Mouse (Mus musculus) midbrain, embryonic 10.5 days (tissue): ENCODE results near the gene Aim2. TPM values are rescaled to one million over a fixed set of nuclear protein-coding genes. Genes with fewer than 3 reads are reported as not detected.
A peak's percentile ranks its signal among the peaks of the same experiment; 100 is the strongest.

ENCODE experiments used
- DNase-seq: peaks from one replicate; pipeline ENCODE4 v3.0.0-alpha.2; 2017; ENCODE audit warnings: low spot score
- H3K27ac ChIP-seq: fragments of 300-500 bp; sonication (generic); replicated peaks from 2 replicates; pipeline ENCODE4 v1.5.1; 2016; ENCODE audit warnings: mild to moderate bottlenecking
- H3K27me3 ChIP-seq: fragments of 300-500 bp; sonication (generic); 2 replicates; pipeline ENCODE4 v1.6.1; 2016; ENCODE audit warnings: low read depth, mild to moderate bottlenecking; ENCODE audit not compliant: poor library complexity, severe bottlenecking
- H3K36me3 ChIP-seq: fragments of 300-500 bp; sonication (generic); 2 replicates; pipeline ENCODE4 v1.6.1; 2016; ENCODE audit warnings: mild to moderate bottlenecking, moderate library complexity
- H3K4me1 ChIP-seq: fragments of 300-500 bp; sonication (generic); 2 replicates; pipeline ENCODE4 v1.6.1; 2016
- H3K4me3 ChIP-seq: fragments of 300-500 bp; sonication (generic); 2 replicates; pipeline ENCODE4 v1.5.1; 2016; ENCODE audit warnings: mild to moderate bottlenecking, moderate library complexity
- H3K9me3 ChIP-seq: fragments of 300-500 bp; sonication (generic); replicated peaks from 2 replicates; pipeline ENCODE4 v1.6.1; 2016; ENCODE audit warnings: mild to moderate bottlenecking
- WGBS: fragments of 180-500 bp; shearing (Covaris S2); methylation state at CpG from one replicate; pipeline ENCODE4 v1.1.7; 2016; 5-methylcytosine and 5-hydroxymethylcytosine counted together
- polyA plus RNA-seq: library from polyadenylated mRNA; unstranded; fragments of >200 nt; fragmentation: Nextera tagmentation; extraction: Ambion mirVana; gene quantifications from 2 replicates; pipeline ENCODE4 v1.2.1, GENCODE M21; 2016

Gene Aim2
- polyA plus RNA-seq, 1 experiment from 2014 or later, result 6.7 TPM

DNA sequence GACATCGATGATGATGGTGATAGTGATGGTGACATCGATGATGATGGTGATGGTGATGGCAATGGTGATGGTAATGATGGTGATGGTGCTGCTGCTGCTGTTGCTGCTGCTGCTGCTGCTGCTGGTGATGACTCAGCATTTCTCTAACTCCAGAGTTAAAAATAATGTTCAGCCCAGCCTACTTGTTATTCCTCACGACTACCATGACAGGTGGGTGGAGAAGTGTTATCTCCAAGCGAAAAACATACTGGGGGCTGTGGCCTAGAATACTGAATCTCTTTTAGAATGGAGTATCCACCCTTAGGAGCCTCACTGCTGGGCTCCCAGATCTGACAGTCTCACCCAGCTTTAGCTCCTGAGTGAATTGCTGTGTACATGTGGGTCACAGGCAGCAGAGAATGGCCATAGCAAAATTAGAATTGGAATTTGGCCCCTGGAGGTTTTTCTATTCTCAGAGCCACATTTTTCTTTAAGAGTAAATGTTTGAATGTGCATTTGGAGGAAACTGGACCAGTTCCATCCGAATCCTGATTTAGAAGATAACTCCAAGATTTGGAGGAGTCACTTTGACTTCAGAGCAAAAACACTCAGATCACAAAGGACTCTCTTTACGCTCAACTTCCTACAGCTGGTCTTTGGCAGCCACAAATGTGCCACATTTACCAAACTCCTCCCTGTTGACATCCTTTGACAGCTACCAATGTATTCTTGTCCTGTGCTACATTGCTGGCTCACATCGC is 4.6 kb downstream of the Aim2 start:
- no peak overlapping the region for H3K27ac ChIP-seq
- H3K4me1 ChIP-seq, result peaks cover 39% of the 10 kb centered on the region
- DNase-seq, result no peak
- 86% methylated on average over 7 of the region's 7 CpGs for WGBS
- no peak overlapping the region for H3K4me3 ChIP-seq
- no peaks in the 10 kb centered on the region for H3K27me3 ChIP-seq
- no peaks in the 10 kb centered on the region for H3K9me3 ChIP-seq
- H3K36me3 ChIP-seq, result peaks cover 26% of the 10 kb centered on the region

DNA sequence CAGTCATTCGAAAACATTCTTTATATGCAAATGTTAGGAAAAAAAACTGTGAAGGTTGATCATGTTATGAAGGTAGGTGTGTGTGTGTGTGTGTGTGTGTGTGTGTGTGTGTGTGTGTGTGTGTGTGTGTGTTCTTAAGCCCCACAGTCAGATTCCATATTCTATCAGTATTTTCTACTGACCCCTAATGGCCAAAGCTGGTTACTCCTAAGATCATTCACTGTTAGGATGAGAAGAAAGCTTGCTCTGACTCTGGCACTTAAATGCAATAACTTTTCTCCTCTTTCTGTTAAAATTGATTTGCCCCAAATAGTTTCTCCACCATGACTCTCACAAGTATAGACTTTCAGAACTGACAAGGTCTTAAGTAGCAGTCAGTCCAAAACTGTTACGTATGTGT is 6.0 kb downstream of the Aim2 start:
- Histone ChIP-seq H3K4me3 (no peak overlapping the region), H3K27me3 (no peaks in the 10 kb centered on the region), H3K36me3 (peaks cover 26% of the 10 kb centered on the region), H3K27ac (no peak overlapping the region), H3K4me1 (peaks cover 25% of the 10 kb centered on the region), H3K9me3 (no peaks in the 10 kb centered on the region)
- no peak for DNase-seq
- WGBS, result 84% methylated on average over 2 of the region's 2 CpGs

DNA sequence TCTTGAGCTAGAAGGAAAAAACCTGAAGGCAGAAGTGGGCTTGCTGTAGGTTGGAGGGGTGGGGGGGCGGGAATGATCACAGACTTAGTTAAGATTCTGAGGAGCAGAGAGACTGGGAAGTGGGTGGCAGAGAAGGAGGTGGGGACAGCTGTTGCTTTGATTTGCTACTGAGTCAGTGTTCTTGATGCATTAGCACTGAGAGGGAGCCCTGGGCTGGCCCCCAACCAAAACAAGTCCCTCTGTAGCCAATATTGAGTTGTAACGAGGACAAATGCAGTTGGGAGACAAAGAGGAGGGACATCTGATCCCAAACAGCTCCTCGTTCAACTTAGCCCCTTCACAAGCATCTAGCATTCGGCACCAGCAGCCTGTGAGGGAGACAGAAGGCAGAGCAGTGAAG is 7.1 kb downstream of the Aim2 start:
- Histone ChIP-seq H3K27me3 (no peaks in the 10 kb centered on the region), H3K27ac (no peak overlapping the region), H3K4me3 (no peak overlapping the region), H3K36me3 (peaks cover 22% of the 10 kb centered on the region), H3K9me3 (no peaks in the 10 kb centered on the region), H3K4me1 (peaks cover 21% of the 10 kb centered on the region)
- DNase-seq, result no peak
- WGBS, result 54% methylated on average over 4 of the region's 4 CpGs

DNA sequence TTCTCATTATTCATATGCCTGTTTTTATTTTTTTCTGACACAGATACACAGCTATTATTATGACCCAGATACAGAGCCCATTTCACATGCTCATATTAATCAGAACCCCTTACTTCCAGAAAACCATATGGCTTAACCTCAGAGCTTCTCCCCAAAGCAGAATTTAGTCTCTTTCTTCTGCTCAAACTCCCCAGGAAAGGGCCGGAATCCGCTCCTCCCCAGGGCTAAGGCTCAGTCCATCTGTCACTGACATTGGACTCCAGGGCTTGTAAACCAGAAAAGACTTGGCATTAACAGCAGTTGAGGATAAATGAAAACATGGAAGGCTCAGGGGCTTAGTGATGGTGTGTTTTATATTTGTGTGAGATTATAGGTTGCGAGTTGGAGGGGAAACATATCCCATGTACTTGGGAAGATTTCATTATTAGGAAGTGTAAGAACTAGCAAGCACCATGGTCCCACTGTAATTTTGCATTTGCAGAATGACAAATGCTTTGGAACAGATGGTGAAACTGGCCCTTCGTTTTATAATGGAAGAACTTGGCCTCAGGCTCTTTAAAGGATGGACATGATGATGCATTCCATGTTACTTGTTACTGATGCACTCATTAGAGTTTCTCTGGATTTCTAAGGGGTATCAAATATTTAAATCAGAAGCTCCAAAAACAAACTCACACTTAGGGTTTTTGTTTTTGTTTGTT is 9.1 kb downstream of the Aim2 start:
- H3K27me3 ChIP-seq, result no peaks in the 10 kb centered on the region
- WGBS, result 86% methylated on average over 4 of the region's 4 CpGs
- DNase-seq, result no peak
- peaks cover 10% of the 10 kb centered on the region for H3K36me3 ChIP-seq
- no peak overlapping the region for H3K4me3 ChIP-seq
- no peak overlapping the region for H3K27ac ChIP-seq
- H3K4me1 ChIP-seq, result peaks cover 21% of the 10 kb centered on the region
- no peaks in the 10 kb centered on the region for H3K9me3 ChIP-seq

DNA sequence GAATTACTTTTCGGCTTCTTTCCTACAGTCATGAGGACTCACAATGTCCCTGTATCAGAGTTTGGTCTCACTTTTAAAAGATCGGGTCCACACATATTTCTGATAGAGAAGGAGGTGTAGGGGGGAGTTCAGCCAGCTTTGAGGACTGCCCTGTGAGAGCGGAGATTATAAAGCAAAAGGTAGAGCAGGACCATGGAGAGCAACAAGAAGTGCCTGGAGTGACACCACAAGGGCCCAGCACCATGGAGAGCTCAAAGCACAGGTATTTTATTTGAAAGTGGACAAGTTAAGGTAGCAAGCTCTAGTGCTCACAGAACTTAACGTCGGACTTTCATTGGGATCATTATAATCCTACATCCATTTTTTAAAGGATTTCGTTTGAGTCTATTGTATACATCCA is 11.0 kb downstream of the Aim2 start:
- no peak overlapping the region for H3K4me3 ChIP-seq
- DNase-seq, result no peak
- H3K4me1 ChIP-seq, result peaks cover 24% of the 10 kb centered on the region
- H3K27ac ChIP-seq, result no peak overlapping the region
- H3K9me3 ChIP-seq, result no peaks in the 10 kb centered on the region
- WGBS, result 51% methylated on average over 6 of the region's 6 CpGs
- H3K27me3 ChIP-seq, result peaks cover 7% of the 10 kb centered on the region; the same call in 1 of the 2 replicates
- 0 out of 2 replicates have a peak, but pooled peaks cover 3% of the 10 kb centered on the region for H3K36me3 ChIP-seq

DNA sequence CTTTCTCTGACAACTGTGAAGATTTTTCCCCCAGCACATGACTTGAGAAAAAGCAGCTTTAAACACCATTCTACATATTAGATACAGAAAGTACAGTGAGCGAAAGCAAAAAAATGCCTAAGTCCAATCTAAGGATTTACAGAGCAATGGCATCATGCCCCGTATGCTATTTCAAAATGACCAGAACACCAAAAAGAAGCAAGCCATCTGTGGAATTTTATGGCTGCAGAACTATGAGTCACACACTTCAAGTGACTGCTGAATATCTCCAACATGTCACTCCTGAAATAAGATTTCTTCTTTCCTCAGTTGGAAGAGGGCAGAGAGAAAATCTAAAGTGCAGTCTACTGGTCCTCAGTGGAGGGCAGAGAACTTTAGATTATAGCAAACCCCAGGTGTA is 12.8 kb downstream of the Aim2 start:
- H3K36me3 ChIP-seq, result no peaks in the 10 kb centered on the region
- no peaks in the 10 kb centered on the region for H3K9me3 ChIP-seq
- 91% methylated on average over 2 of the region's 2 CpGs for WGBS
- H3K4me1 ChIP-seq, result peaks cover 31% of the 10 kb centered on the region
- DNase-seq, result no peak
- H3K4me3 ChIP-seq, result no peak overlapping the region
- no peak overlapping the region for H3K27ac ChIP-seq
- peaks cover 16% of the 10 kb centered on the region; the same call in 1 of the 2 replicates for H3K27me3 ChIP-seq

DNA sequence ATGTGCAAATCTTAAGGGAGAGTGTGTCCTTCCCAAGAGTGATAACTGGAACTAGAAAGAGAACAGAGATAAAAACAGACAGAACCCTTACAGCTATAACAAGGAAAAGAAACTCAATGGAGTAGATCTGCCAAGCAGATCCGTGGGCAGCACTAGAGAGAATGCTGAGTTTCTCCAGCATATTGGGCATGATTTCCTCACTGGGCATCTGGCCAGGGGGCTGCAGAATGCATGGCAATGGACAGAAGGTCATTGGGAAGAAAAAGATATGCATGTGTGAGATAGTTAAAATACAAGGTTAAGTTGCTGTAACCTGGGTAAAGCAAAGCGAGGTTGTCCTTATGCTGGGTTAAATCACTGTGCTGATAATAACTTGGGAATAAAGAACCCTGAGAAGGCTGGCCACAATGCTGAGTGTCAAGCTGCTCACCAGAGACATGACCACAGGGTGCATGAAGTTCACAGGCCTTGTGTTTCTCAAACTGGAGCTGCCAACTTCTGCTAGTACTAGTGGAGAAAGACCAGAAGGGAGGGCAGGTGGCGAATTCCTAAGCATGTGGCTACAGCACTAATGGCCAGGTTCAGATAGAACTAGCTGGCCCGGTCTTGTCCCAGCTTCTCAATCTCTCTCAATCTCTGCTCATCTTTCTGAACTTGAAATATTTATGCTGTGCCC is 13.6 kb downstream of the Aim2 start:
- H3K9me3 ChIP-seq, result no peaks in the 10 kb centered on the region
- WGBS, result 84% methylated on average over 4 of the region's 4 CpGs
- H3K27me3 ChIP-seq, result peaks cover 24% of the 10 kb centered on the region; the same call in 1 of the 2 replicates
- H3K36me3 ChIP-seq, result no peaks in the 10 kb centered on the region
- no peak overlapping the region for H3K27ac ChIP-seq
- peaks cover 31% of the 10 kb centered on the region for H3K4me1 ChIP-seq
- no peak for DNase-seq
- no peak overlapping the region for H3K4me3 ChIP-seq

DNA sequence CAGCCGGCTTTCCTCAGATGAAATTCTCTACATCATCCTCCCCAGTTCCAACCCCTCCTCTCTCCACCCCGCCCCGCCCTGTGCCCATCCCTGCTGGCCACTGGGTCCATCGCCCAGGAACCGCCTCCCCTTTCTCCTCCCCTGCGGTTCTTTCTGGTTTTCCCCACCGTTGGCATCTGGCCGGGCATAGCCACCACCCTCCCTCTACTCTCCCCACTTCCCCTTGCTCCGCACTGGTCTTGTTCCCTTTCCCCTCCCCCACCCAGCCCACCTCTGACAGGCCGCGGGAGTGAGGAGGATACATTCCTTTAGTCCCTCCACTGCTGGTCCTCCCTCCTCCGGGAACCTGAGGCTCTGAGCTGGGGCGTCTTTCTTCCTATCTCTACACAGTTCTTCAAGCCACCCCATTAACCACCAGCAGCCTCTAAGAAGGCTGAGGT is 15.3 kb downstream of the Aim2 start:
- Histone ChIP-seq H3K27me3 (peaks cover 24% of the 10 kb centered on the region), H3K4me1 (peaks cover 41% of the 10 kb centered on the region), H3K4me3 (peak overlapping the region; percentile 91), H3K27ac (peak overlapping the region; percentile 91; the same call in 1 of the 2 replicates), H3K9me3 (no peaks in the 10 kb centered on the region), H3K36me3 (no peaks in the 10 kb centered on the region)
- peak; percentile 25 for DNase-seq
- 0% methylated on average over 13 of the region's 13 CpGs for WGBS

DNA sequence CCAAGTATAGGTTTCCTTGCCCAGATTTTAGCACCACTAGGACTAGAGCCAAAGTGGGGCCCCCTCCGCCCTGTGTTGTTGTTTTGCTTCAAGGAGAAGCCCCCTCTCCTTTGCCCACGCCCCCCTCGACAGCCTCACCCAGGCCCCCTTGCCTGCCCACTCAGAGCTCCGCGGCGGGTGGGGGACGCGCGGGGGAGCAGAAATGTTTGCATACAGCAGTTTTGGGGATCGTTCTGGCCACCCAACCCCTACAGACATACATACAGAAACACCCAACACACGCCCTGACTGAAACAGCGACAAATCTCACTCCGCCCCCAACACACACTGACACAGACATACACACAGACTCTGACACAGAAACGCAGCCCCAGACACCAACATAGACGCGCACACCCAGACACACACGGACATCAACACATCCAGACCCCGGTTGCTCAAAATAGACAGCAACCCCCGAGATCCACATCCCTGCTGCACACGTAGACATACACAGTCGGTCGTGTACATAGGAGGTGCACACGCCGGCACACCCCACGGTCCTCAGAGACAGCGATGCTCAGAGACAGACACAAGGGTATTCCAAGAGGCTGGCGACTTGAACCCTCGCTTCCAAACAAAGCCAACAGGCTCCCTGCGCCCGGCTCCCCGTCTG is 16.1 kb downstream of the Aim2 start:
- Histone ChIP-seq H3K4me3 (peak overlapping the region; percentile 91), H3K9me3 (no peaks in the 10 kb centered on the region), H3K36me3 (no peaks in the 10 kb centered on the region), H3K4me1 (peaks cover 41% of the 10 kb centered on the region), H3K27me3 (peaks cover 24% of the 10 kb centered on the region), H3K27ac (peak overlapping the region; percentile 91)
- WGBS, result under 1% methylated on average over 31 of the region's 31 CpGs
- DNase-seq, result no peak

DNA sequence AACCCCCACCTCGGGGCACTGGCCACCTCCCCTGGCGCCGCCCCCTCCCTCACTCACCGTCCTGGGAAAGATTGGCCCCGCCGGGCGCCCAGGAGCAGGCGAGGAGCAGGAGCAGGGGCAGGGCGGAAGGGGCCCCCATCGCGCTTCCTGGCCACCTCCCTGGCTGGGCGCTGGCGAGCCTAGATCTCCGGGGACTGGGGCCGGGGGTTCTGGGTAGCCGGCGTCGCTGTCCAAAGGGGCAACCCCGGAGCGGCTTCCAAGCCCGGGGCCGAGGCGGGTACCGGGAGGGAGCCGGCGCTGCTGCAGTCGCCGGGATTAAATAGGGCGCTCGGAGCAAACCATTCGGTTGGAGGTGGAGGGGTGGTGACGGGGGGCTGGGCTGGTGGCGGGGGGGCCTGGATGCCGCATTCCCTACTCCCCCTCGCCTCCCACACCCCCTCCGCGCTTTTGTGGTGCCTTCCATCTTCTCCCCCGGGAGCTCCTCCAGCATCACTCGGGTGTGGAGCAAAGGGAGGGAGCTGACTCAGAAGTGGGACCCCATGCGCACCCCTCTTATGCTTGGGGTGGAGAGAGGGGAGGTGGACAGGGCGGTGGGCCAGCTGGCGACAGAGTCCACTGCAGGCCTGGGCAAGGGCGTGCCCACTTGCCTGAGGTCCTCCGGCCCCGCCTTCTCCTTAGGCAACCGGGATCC is 16.8 kb downstream of the Aim2 start, which contains the start of gene Cadm3:
Cadm3 (minus strand) TSS at position 340 of the 691 bp plus-strand sequence.
- H3K27ac ChIP-seq, result peak within 1 kb of the TSS; percentile 91

DNA sequence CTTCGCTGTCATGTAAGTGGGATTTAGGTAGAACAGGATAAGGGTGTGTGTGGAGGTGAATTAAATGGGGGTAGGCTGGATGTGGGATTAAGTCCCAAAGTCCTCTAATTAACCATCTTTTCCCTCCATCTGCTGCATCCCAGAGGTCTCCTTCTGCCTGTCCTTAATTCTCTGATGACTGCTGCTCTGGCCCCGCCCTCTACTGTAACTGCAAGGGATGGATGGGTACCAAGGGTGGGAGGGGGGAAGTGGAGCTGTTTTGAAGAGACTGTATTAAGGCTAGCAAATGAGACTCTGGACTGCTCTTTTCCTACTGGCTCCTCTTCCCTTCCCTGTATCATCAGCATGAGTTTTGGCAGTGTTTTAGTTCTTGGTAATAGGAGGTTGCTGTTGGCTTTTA is 18.9 kb downstream of the Aim2 start:
- peaks cover 24% of the 10 kb centered on the region for H3K27me3 ChIP-seq
- peaks cover 49% of the 10 kb centered on the region for H3K4me1 ChIP-seq
- 76% methylated on average over 2 of the region's 2 CpGs for WGBS

More for the DNA sequence above, 16.8 kb downstream of the Aim2 start, which contains the start of gene Cadm3:
- peak; percentile 84 for DNase-seq
- Histone ChIP-seq H3K4me3 (peak within 1 kb of the TSS; percentile 91), H3K9me3 (no peaks in the 10 kb centered on the region), H3K27me3 (peaks cover 24% of the 10 kb centered on the region), H3K36me3 (no peaks in the 10 kb centered on the region), H3K4me1 (peaks cover 41% of the 10 kb centered on the region)
- WGBS, result under 1% methylated on average over 45 of the region's 46 CpGs

DNA sequence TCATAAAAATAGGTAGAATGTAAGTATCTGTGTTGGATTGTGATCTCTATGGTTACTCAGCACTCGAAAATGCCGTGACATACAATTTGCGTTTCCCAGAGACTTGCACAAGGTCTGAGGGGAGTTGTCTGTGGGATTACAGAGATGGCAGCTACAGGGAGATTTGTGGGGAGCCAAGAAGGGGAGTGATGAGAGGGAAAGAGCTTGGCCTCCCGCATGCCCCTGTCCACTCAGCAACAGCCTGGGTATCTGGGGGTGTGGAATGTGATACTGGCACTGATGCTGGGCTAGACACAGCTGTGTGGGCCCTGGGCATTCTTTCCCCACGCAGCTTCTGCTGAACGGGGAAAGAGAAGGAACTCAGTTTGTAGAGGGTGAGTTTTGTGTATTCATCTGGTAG is 19.8 kb downstream of the Aim2 start:
- Histone ChIP-seq H3K27me3 (peaks cover 22% of the 10 kb centered on the region), H3K4me3 (no peak overlapping the region), H3K36me3 (no peaks in the 10 kb centered on the region), H3K27ac (no peak overlapping the region), H3K4me1 (peaks cover 47% of the 10 kb centered on the region), H3K9me3 (no peaks in the 10 kb centered on the region)
- 71% methylated on average over 6 of the region's 6 CpGs for WGBS
- DNase-seq, result no peak

More for the DNA sequence above, 18.9 kb downstream of the Aim2 start:
- H3K36me3 ChIP-seq, result no peaks in the 10 kb centered on the region
- no peak overlapping the region for H3K4me3 ChIP-seq
- no peaks in the 10 kb centered on the region for H3K9me3 ChIP-seq
- no peak for DNase-seq
- no peak overlapping the region for H3K27ac ChIP-seq
